Mouse (Mus musculus) macrophage (primary cell): Measurements from ENCODE around the gene Klc4. TPM values are rescaled to one million over a fixed set of nuclear protein-coding genes. Genes with fewer than 3 reads are reported as not detected.

ENCODE experiments used
- H3K27ac ChIP-seq: fragments of 350-480 bp; formaldehyde crosslinking; 2 replicates; pipeline ENCODE4 v1.9.0; 2021
- H3K36me3 ChIP-seq: fragments of 350-480 bp; formaldehyde crosslinking; 2 replicates; pipeline ENCODE4 v1.9.0; 2021; ENCODE audit errors: inconsistent target
- H3K4me3 ChIP-seq: fragments of 350-480 bp; formaldehyde crosslinking; 2 replicates; pipeline ENCODE4 v1.9.0; 2021; ENCODE audit errors: inconsistent target
- H3K79me2 ChIP-seq: fragments of 350-480 bp; formaldehyde crosslinking; 2 replicates; pipeline ENCODE4 v1.9.0; 2021; ENCODE audit errors: inconsistent target
- WGBS: methylation state at CpG from one replicate; pipeline ENCODE4 v1.1.7; 2026; ENCODE audit warnings: inconsistent platforms; ENCODE audit not compliant: missing documents; 5-methylcytosine and 5-hydroxymethylcytosine counted together
- polyA plus RNA-seq: library from polyadenylated mRNA; stranded (reverse); fragments of 250-400 nt; gene quantifications from 3 replicates; pipeline ENCODE4 v1.2.4, GENCODE M21; 2018; ENCODE audit warnings: inconsistent platforms

Klc4 gene
- polyA plus RNA-seq, 1 experiment from 2014 or later, result 48.1 TPM

GRCm38 (mm10) chr17:46598963-46599362, 46.9 kb downstream of the Klc4 start:
- H3K36me3 ChIP-seq, result no peaks in the 10 kb centered on the region
- H3K79me2 ChIP-seq, result no peaks in the 10 kb centered on the region
- H3K4me3 ChIP-seq, result no peak overlapping the region
- H3K27ac ChIP-seq, result no peak overlapping the region
- 85% methylated on average over 4 of the region's 4 CpGs for WGBS

GRCm38 (mm10) chr17:46597956-46598355, 47.9 kb downstream of the Klc4 start:
- Histone ChIP-seq H3K27ac (no peak overlapping the region), H3K4me3 (no peak overlapping the region), H3K79me2 (no peaks in the 10 kb centered on the region), H3K36me3 (no peaks in the 10 kb centered on the region)
- WGBS, result 94% methylated on average over 11 of the region's 11 CpGs

- H3K36me3 ChIP-seq, result no peaks in the 10 kb centered on the region
- 96% methylated on average over 6 of the region's 6 CpGs for WGBS
- no peaks in the 10 kb centered on the region for H3K79me2 ChIP-seq
- no peak overlapping the region for H3K4me3 ChIP-seq
- H3K27ac ChIP-seq, result no peak overlapping the region
Measured at GRCm38 (mm10) chr17:46595336-46595735, 50.5 kb downstream of the Klc4 start.

GRCm38 (mm10) chr17:46594606-46595005, 51.2 kb downstream of the Klc4 start:
- WGBS, result 96% methylated on average over 9 of the region's 9 CpGs
- H3K27ac ChIP-seq, result no peak overlapping the region
- H3K79me2 ChIP-seq, result no peaks in the 10 kb centered on the region
- H3K36me3 ChIP-seq, result no peaks in the 10 kb centered on the region
- no peak overlapping the region for H3K4me3 ChIP-seq

GRCm38 (mm10) chr17:46593124-46593523, 52.7 kb downstream of the Klc4 start:
- no peak overlapping the region for H3K27ac ChIP-seq
- WGBS, result 98% methylated on average over 4 of the region's 4 CpGs
- no peaks in the 10 kb centered on the region for H3K79me2 ChIP-seq

GRCm38 (mm10) chr17:46591406-46591805, 54.4 kb downstream of the Klc4 start:
- no peak overlapping the region for H3K4me3 ChIP-seq
- no peak overlapping the region for H3K27ac ChIP-seq
- no peaks in the 10 kb centered on the region for H3K36me3 ChIP-seq
- H3K79me2 ChIP-seq, result no peaks in the 10 kb centered on the region
- WGBS, result 93% methylated on average over 19 of the region's 19 CpGs

More at GRCm38 (mm10) chr17:46593124-46593523, 52.7 kb downstream of the Klc4 start:
- Histone ChIP-seq H3K36me3 (no peaks in the 10 kb centered on the region), H3K4me3 (no peak overlapping the region)

- H3K4me3 ChIP-seq, result no peak overlapping the region
- H3K79me2 ChIP-seq, result no peaks in the 10 kb centered on the region
- no peaks in the 10 kb centered on the region for H3K36me3 ChIP-seq
- 94% methylated on average over 7 of the region's 7 CpGs for WGBS
- H3K27ac ChIP-seq, result no peak overlapping the region
Measured at GRCm38 (mm10) chr17:46590439-46590838, 55.4 kb downstream of the Klc4 start.

GRCm38 (mm10) chr17:46589635-46590314, 56.0 kb downstream of the Klc4 start:
- Histone ChIP-seq H3K36me3 (no peaks in the 10 kb centered on the region), H3K4me3 (no peak overlapping the region), H3K79me2 (no peaks in the 10 kb centered on the region), H3K27ac (no peak overlapping the region)
- 95% methylated on average over 16 of the region's 16 CpGs for WGBS

- Histone ChIP-seq H3K4me3 (no peak overlapping the region), H3K27ac (no peak overlapping the region), H3K36me3 (no peaks in the 10 kb centered on the region), H3K79me2 (no peaks in the 10 kb centered on the region)
- 98% methylated on average over 6 of the region's 6 CpGs for WGBS
Measured at GRCm38 (mm10) chr17:46588913-46589312, 56.9 kb downstream of the Klc4 start.

- Histone ChIP-seq H3K36me3 (no peaks in the 10 kb centered on the region), H3K79me2 (no peaks in the 10 kb centered on the region), H3K27ac (no peak overlapping the region), H3K4me3 (no peak overlapping the region)
- WGBS, result 19% methylated on average over 9 of the region's 9 CpGs
Measured at GRCm38 (mm10) chr17:46588173-46588572, 57.6 kb downstream of the Klc4 start.

GRCm38 (mm10) chr17:46586327-46586726, 59.5 kb downstream of the Klc4 start:
- H3K27ac ChIP-seq, result no peak overlapping the region
- H3K79me2 ChIP-seq, result no peaks in the 10 kb centered on the region
- 36% methylated on average over 8 of the region's 8 CpGs for WGBS
- H3K4me3 ChIP-seq, result no peak overlapping the region
- no peaks in the 10 kb centered on the region for H3K36me3 ChIP-seq

Other genes with a start within 250 kb of the Klc4 start
- not detected in 3 replicates for gene Crip3, start 217.1 kb downstream of the Klc4 start, polyA plus RNA-seq
- not detected in 3 replicates for gene Slc22a7, start 207.6 kb downstream of the Klc4 start, polyA plus RNA-seq
- gene Ttbk1, start 158.3 kb downstream of the Klc4 start, polyA plus RNA-seq, result not detected in 3 replicates
- gene Dnph1, start 149.3 kb downstream of the Klc4 start, polyA plus RNA-seq, result 0.57 to 9.8 TPM (median 0.97 TPM) in 3 replicates
- 8.0 to 13.4 TPM (median 8.8 TPM) in 3 replicates for gene Cul9, start 99.6 kb downstream of the Klc4 start, polyA plus RNA-seq
- gene Srf, start 89.8 kb downstream of the Klc4 start, polyA plus RNA-seq, result 15.1 to 25.6 TPM (median 25.2 TPM) in 3 replicates
- gene Ptk7, start 16.5 kb downstream of the Klc4 start, polyA plus RNA-seq, result 0.04 to 0.14 TPM in 2 of 3 replicates, not detected in the other
- gene Mrpl2, start 207 bp upstream of the Klc4 start, polyA plus RNA-seq, result 34.1 to 78.8 TPM (median 41.5 TPM) in 3 replicates
- 6.2 to 8.8 TPM (median 7.3 TPM) in 3 replicates for gene Cul7, start 4.3 kb upstream of the Klc4 start, polyA plus RNA-seq
- gene Rrp36, start 28.3 kb upstream of the Klc4 start, polyA plus RNA-seq, result 30.5 to 52.1 TPM (median 39.7 TPM) in 3 replicates
- 85.2 to 104 TPM (median 96.1 TPM) in 3 replicates for gene Mea1, start 32.8 kb upstream of the Klc4 start, polyA plus RNA-seq
- 30.1 to 44.5 TPM (median 33.9 TPM) in 3 replicates for gene Klhdc3, start 34.9 kb upstream of the Klc4 start, polyA plus RNA-seq
- gene Ppp2r5d, start 59.1 kb upstream of the Klc4 start, polyA plus RNA-seq, result 21.4 to 43.0 TPM (median 30.6 TPM) in 3 replicates
- gene Pex6, start 65.4 kb upstream of the Klc4 start, polyA plus RNA-seq, result 6.9 to 22.0 TPM (median 14.2 TPM) in 3 replicates
- gene Gnmt, start 83.1 kb upstream of the Klc4 start, polyA plus RNA-seq, result 0.32 TPM in 1 of 3 replicates, not detected in the others
- 79.0 to 118 TPM (median 88.6 TPM) in 3 replicates for gene Cnpy3, start 106.2 kb upstream of the Klc4 start, polyA plus RNA-seq
- gene Ptcra, start 117.7 kb upstream of the Klc4 start, polyA plus RNA-seq, result not detected in 3 replicates
- gene 2310039H08Rik, start 126.6 kb upstream of the Klc4 start, polyA plus RNA-seq, result 7.4 to 12.7 TPM (median 10.2 TPM) in 3 replicates
- gene Rpl7l1, start 136.7 kb upstream of the Klc4 start, polyA plus RNA-seq, result 64.6 to 81.8 TPM (median 70.4 TPM) in 3 replicates
- gene Bicral, start 212.5 kb upstream of the Klc4 start, polyA plus RNA-seq, result 9.3 to 10.1 TPM (median 9.6 TPM) in 3 replicates
- gene Tbcc, start 244.7 kb upstream of the Klc4 start, polyA plus RNA-seq, result 6.2 to 17.0 TPM (median 13.3 TPM) in 3 replicates